Mouse (Mus musculus) testis, postnatal 10 days (tissue): Measurements from ENCODE around the gene Fmod.

Experiments
- DNase-seq: peaks from one replicate; pipeline ENCODE4 v3.0.0; 2021; ENCODE audit warnings: low spot score

The Fmod gene

DNA sequence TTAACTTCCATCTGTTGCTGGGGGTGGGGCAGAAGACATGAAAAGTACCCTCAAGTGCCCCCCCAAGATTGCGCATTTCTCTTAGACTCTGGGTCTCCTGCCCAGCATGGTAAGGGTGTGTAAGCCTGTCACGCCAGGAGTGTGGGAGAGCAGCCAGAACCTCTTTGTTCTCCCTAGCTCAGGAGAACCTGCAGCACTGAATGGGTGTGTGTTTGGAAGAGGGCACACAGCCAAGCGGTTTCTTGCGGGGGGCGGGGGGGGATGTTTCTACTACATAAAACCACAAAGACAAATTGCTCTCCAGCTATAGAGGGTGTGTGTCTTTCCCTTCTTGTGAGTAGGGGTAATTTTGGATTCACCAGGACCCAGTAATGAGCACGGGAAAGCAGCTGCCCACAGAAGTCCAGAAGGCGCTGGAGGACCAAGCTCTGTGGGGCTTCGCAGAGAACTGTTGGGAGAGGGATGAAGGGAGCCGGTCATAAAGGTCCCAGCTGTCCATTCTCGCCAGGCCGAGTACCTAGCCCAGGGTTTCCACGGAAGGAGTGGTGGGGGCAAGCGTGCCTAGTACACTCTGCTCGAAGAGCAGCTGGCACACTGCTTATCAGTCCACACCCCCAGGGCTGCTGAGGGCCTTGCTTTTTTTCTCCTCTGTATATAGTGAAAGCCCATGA, 59.3 kb downstream of the Fmod start:
- DNase-seq: no peak

DNA sequence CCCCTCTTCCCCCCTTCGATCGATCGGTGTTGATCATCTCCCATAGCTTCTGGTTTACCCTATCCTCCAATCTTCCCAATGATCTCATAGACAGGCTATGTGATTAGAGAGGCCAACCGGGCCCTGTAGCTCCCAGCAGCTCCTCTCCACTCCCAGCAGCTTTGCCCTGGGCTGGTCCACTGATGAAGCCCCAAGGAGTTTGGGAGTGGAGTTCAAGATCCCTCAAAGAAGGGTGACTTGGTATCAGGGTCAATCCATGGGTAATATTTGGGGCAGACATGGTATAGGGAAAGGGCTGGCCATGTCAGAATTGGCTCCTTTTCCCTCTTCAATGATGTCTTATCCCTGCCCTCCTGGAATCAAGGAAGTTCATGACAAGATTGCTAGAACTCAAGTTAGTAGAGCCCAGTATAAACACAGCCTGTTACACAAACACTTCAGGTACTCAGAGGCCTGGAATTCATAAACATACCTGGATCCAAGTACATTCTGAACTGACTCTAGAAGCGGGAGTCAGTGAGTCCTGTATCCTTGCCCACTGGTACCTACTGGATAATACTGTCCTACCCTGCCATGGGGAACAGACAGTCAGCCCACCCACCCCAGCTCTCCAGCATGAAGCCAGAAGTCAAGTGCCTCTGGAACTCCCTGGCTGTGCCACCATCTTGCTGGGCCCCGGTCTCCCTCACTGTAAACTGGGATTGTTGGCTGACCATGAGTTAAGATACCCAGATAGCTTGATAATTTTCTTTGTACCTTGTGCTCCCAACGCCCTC, 60.2 kb downstream of the Fmod start:
- no peak for DNase-seq
